Mouse (Mus musculus): ENCODE measurements around the gene Socs5.
"Not testable (repeated sequence)": the region's sequence is repeated elsewhere in the genome, so short reads cannot be mapped to it uniquely, and the experiment has no call there.

- not testable (repeated sequence) for TF ChIP-seq POLR2A (IDR thresholded peaks at IDR 0.05; ENCODE audit: extremely low read depth, insufficient read depth, low read length); CTCF (IDR thresholded peaks at IDR 0.05; ENCODE audit: low read depth, low read length)
These were observed 29.3 kb upstream of the Socs5 start for GRCm38 (mm10) chr17:87078217-87078616.
